Mouse (Mus musculus) stomach, embryonic 14.5 days (tissue): ENCODE results near the gene Cdh20. TPM values are rescaled to one million over a fixed set of nuclear protein-coding genes. Genes with fewer than 3 reads are reported as not detected.

Source experiments
- ATAC-seq: fragments of 200-750 bp; cut with Nextera tagmentation; 2 replicates; pipeline ENCODE4 v1.8.0; 2017; ENCODE audit warnings: low read depth, moderate TSS enrichment; ENCODE audit not compliant: insufficient number of reproducible peaks, insufficient read depth, low FRiP score
- H3K27ac ChIP-seq: fragments of 300-500 bp; sonication (generic); 2 replicates; pipeline ENCODE4 v1.5.1; 2014; ENCODE audit warnings: mild to moderate bottlenecking, low read length, moderate library complexity, mixed read lengths
- H3K27me3 ChIP-seq: fragments of 300-500 bp; sonication (generic); 2 replicates; pipeline ENCODE4 v1.6.1; 2014; ENCODE audit warnings: low read length, control low read depth, mixed read lengths; ENCODE audit not compliant: control insufficient read depth, insufficient read depth
- H3K36me3 ChIP-seq: fragments of 300-500 bp; sonication (generic); 2 replicates; pipeline ENCODE4 v1.6.1; 2014; ENCODE audit warnings: mild to moderate bottlenecking, control low read depth, low read length, moderate library complexity, mixed read lengths; ENCODE audit not compliant: control insufficient read depth, insufficient read depth
- H3K4me1 ChIP-seq: fragments of 300-500 bp; sonication (generic); 2 replicates; pipeline ENCODE4 v1.6.1; 2014; ENCODE audit warnings: low read length, control low read depth, mixed read lengths; ENCODE audit not compliant: control insufficient read depth, insufficient read depth
- H3K4me2 ChIP-seq: fragments of 300-500 bp; sonication (generic); replicated peaks from 2 replicates; pipeline ENCODE4 v1.6.1; 2014; ENCODE audit warnings: low read depth, low read length, control low read depth
- H3K4me3 ChIP-seq: fragments of 300-500 bp; sonication (generic); 2 replicates; pipeline ENCODE4 v1.5.1; 2014; ENCODE audit warnings: low read depth, low read length, control low read depth
- H3K9ac ChIP-seq: fragments of 300-500 bp; sonication (generic); replicated peaks from 2 replicates; pipeline ENCODE4 v1.6.1; 2014; ENCODE audit warnings: low read depth, mild to moderate bottlenecking, control low read depth, low read length, moderate library complexity, mixed read lengths
- H3K9me3 ChIP-seq: fragments of 300-500 bp; sonication (generic); 2 replicates; pipeline ENCODE4 v1.6.1; 2016; ENCODE audit warnings: low read depth, low read length, control low read depth; ENCODE audit not compliant: control insufficient read depth
- WGBS: fragments of 180-500 bp; shearing (Covaris S2); extraction: QIAGEN DNeasy Blood & Tissue Kit; methylation state at CpG from one replicate; pipeline ENCODE4 v1.1.7; 2014; 5-methylcytosine and 5-hydroxymethylcytosine counted together
- polyA plus RNA-seq: library from polyadenylated mRNA; unstranded; fragments of >200 nt; fragmentation: Nextera tagmentation; extraction: Ambion mirVana; gene quantifications from 2 replicates; pipeline ENCODE4 v1.2.1, GENCODE M21; 2014

The Cdh20 gene
- polyA plus RNA-seq, 1 experiment from 2014 or later: 0.19 TPM

DNA sequence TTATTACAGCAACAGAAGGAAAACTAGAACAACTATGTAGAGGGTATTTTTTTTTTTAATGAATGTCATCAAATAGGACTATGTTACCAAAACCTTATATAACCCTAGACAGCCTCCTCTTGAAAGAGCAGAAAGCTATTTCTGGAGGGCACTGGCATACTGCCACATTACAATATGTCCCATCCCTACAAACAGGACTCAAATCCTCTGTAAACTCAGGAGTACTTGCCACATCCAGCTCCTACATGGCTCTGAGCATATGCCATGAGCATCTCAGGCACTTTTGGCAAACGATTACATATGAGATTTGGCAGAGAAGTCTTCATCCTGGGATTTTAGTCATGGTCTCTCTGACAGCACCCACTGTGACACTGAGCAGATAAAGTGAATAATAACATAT lies 235.5 kb downstream of the Cdh20 start:
- Histone ChIP-seq H3K36me3 (no peaks in the 10 kb centered on the region), H3K27ac (no peak overlapping the region), H3K27me3 (no peaks in the 10 kb centered on the region), H3K4me1 (no peaks in the 10 kb centered on the region), H3K4me2 (no peak overlapping the region), H3K9ac (no peak overlapping the region), H3K4me3 (no peak overlapping the region), H3K9me3 (no peaks in the 10 kb centered on the region)
- ATAC-seq: no peak
- WGBS: 79% methylated on average over 1 of the region's 1 CpGs

DNA sequence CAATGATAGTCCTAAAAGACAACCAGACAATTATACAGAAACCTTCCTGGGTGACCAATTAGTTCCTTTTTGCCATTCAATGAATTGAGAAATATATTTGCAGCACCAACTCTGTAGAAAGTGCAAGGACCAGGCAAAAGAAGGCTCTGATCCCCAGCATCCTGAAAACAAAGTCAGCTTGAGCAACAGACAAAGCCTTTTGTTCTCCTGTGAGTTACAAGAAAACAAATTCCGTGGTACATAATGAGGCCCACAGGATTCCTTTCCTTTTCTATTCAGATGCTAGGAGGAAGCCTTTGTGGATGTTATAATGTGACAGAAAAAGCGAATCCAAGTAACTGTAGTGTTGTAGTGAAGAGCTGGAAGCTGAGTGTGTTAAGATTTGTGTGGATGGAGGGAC lies 244.3 kb downstream of the Cdh20 start:
- Histone ChIP-seq H3K4me3 (no peak overlapping the region), H3K27me3 (no peaks in the 10 kb centered on the region), H3K36me3 (no peaks in the 10 kb centered on the region), H3K9me3 (no peaks in the 10 kb centered on the region), H3K27ac (no peak overlapping the region), H3K9ac (no peak overlapping the region), H3K4me1 (no peaks in the 10 kb centered on the region), H3K4me2 (no peak overlapping the region)
- 33% methylated on average over 2 of the region's 2 CpGs for WGBS
- ATAC-seq: no peak

DNA sequence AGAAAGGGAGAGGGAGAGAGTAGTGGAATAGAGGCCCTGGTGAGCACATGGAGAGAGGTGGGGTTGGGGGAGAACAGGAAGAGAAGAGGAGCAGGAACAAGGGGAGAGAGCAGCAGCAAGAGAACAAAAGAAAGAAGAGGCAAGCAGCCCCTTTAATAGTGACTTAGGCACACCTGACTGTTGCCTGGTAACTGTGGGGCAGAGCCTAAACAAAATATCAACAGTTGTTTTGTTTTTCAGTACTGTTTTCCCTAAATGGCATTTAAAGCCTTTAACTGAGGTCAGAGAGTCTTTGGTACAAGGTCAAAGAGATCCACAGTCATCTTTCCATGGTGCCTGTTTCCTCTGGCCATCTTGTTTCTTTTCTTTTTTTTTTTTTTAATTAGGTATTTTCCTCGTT lies 245.0 kb downstream of the Cdh20 start:
- WGBS: 60% methylated on average over 1 of the region's 1 CpGs
- Histone ChIP-seq H3K4me3 (no peak overlapping the region), H3K27ac (no peak overlapping the region), H3K4me1 (no peaks in the 10 kb centered on the region), H3K27me3 (no peaks in the 10 kb centered on the region), H3K36me3 (no peaks in the 10 kb centered on the region), H3K9me3 (no peaks in the 10 kb centered on the region), H3K4me2 (no peak overlapping the region), H3K9ac (no peak overlapping the region)
- ATAC-seq: no peak

DNA sequence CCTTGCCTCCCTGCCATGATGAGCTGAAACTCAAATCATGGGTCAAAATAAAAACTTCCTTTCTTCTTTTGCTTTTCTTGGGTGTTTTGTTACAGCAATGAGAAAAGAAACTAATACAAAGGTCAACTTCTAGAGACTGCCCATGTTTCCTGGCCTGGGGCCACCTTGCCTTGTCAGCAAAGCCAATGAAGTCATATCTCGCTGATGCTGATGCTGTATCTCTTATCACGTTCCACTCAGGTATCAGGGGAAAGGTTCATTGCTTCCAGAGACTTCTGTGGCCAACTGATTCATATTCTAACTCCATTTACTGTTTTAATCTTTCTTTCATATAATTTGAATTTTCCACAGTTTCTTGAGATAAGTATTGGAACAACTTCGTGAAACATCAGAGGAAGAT lies 273.3 kb downstream of the Cdh20 start:
- H3K9me3 ChIP-seq: no peaks in the 10 kb centered on the region
- H3K4me2 ChIP-seq: no peak overlapping the region
- H3K9ac ChIP-seq: no peak overlapping the region
- H3K27ac ChIP-seq: no peak overlapping the region
- H3K4me3 ChIP-seq: no peak overlapping the region
- no peak for ATAC-seq
- H3K36me3 ChIP-seq: no peaks in the 10 kb centered on the region
- H3K27me3 ChIP-seq: no peaks in the 10 kb centered on the region
- 92% methylated on average over 3 of the region's 3 CpGs for WGBS
- no peaks in the 10 kb centered on the region for H3K4me1 ChIP-seq
